Mouse (Mus musculus) cerebellum, postnatal 14 days (tissue): ENCODE measurements at regions not wholly inside any gene's neighbourhood (a gene's known extent, or its start where the extent isn't known, plus 50 kb on each side); places are given as distances from the start of the nearest gene placed in this dataset.

Source experiments
- DNase-seq, 2 experiments: peaks; one replicate each; pipeline ENCODE4 v3.0.0; 2021; ENCODE audit warnings: mixed read lengths in 2 of 2

DNA sequence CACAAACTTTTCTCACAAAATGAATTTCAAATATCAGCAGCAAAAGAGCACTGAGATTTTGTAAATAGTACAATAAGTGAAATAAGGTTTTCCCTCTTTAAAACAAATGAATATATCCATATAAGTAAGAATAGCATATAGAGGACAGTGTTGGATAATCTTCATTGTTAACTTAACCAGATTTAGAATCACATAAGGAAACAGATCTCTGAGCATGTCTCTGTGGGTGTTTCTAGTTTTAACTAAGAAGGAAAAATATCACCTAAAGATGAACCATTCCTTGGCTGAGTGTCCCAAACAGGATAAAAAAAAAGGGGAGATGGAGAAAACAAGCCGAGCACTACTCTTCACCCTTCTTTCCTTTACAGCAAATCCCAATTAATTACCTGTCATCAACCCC is 690.4 kb upstream of the Msl3l2 start:
- no peak for DNase-seq

DNA sequence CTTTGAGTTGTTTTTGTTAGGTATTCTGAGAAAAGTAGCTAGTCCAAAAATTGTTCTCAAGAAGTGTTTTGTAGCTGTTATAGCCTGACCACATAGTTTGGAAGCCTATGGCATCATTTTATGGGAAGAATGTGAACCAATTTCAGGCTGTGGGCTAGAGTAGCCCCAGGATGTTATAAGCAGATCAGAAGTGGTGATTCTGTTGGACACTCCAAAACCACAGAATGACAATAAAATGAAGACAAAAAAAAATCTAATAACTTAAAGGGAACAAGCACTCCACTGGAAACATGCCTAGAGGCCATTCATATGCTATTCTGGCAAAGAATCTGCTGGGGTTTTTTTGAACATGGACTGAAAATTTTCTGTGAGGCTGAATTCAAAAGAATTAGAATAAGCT is 689.9 kb upstream of the Msl3l2 start:
- DNase-seq: peak in 1 of 2 experiments; percentile 1

DNA sequence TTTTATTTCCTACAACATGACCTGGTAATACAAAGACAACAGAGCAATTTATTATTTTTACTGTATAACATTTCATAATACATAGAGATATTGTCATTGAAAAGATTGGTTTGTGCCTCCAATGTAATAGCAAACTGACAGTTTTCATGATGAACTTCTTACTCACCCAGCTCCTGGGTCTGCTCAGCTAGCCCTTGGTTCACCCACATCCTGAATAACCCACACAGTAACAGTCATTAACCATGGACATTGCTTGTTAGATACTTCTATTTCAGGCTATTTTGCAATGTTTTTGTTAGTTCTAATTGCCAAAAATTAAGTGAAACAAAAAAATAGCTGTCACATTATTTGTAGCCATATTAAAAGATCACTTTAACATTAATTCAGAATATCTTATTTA is 684.3 kb upstream of the Msl3l2 start:
- DNase-seq: no peak

DNA sequence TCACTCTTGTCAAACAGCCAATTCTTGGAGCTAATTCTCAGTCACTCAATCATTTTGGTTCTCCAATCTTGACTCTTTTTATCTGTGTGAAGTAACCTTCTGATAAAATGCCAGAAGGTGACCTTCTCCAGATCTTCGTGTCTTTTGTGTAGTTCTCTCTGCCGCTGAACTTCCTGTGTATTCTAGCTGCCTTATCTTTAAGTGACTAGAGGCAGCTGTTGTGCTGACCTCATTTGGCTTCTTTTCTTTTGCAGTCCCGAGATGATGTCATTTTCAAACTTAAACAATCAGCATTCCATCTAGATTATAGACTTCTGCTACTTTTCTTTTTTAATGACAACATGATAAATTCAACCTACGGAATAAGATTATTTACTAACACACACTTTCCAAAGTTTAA is 681.8 kb upstream of the Msl3l2 start:
- DNase-seq: no peak
